Mouse (Mus musculus): Measurements from ENCODE around the gene Fbxo31. TPM values are rescaled to one million over a fixed set of nuclear protein-coding genes. Genes with fewer than 3 reads are reported as not detected.

Fbxo31 gene
- polyA plus RNA-seq, 1 experiment from 2014 or later: 39.6 TPM

DNA sequence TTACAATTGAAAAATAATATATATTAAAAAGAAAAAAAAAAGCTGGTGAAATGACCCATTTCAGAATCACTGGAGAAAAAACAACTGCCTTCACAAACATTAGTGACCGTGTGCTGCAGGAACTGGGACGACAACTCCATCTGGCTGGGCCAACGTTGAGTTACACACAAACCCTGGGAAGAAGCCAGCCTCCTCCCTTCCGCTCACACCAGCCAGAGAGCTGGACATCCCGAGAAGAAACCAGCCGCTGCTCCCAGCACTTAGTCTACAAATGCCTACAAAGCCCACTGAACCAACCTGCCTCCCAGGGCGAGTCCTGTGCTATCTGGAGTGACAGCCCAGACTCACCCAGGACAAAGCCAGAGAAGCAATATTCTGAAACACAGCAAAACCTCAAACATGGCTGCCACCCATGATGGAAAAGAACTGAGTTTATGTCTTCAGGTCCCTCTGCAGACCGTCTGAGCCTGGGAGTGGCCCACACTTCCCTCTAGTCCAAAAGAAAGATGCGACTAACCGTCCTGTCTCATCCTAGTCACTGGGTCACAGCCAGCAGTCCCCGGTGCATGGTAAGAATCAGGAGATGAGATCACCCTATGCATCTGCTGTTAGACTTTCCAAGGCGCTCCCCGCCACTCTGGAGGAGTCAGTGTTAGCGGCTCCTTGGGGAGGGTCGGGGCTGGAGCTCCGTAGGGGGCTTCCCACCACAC, 16.8 kb downstream of the Fbxo31 start:
- H3K9ac ChIP-seq (replicated peaks; ENCODE audit: low read depth, low read length): no peak overlapping the region
- no peak overlapping the region for H3K4me2 ChIP-seq (ENCODE audit: low read depth, low read length)
- no peaks in the 10 kb centered on the region for H3K27me3 ChIP-seq (ENCODE audit: control insufficient read depth, insufficient read depth, low read length)
- H3K36me3 ChIP-seq (ENCODE audit: control insufficient read depth, insufficient read depth, low read length): peaks cover 13% of the 10 kb centered on the region; the same call in 1 of the 2 replicates
- no peak for ATAC-seq (ENCODE audit: low read depth)
- H3K4me3 ChIP-seq (ENCODE audit: low read depth, low read length): no peak overlapping the region
- no peak overlapping the region for H3K27ac ChIP-seq (ENCODE audit: low read depth, low read length)
- 84% methylated on average over 16 of the region's 16 CpGs for WGBS
- H3K9me3 ChIP-seq (ENCODE audit: control insufficient read depth, low read length): no peaks in the 10 kb centered on the region
- 0 out of 2 replicates have a peak, but pooled peaks cover 3% of the 10 kb centered on the region for H3K4me1 ChIP-seq (ENCODE audit: control insufficient read depth, insufficient read depth, low read length)

- no peak for ATAC-seq (ENCODE audit: low read depth)
- Histone ChIP-seq H3K4me2 (ENCODE audit: low read depth, low read length) (no peak overlapping the region), H3K4me3 (ENCODE audit: low read depth, low read length) (no peak overlapping the region), H3K27ac (ENCODE audit: low read depth, low read length) (no peak overlapping the region), H3K27me3 (ENCODE audit: control insufficient read depth, insufficient read depth, low read length) (no peaks in the 10 kb centered on the region), H3K36me3 (ENCODE audit: control insufficient read depth, insufficient read depth, low read length) (peaks cover 13% of the 10 kb centered on the region; the same call in 1 of the 2 replicates), H3K4me1 (ENCODE audit: control insufficient read depth, insufficient read depth, low read length) (0 out of 2 replicates have a peak, but pooled peaks cover under 1% of the 10 kb centered on the region), H3K9me3 (ENCODE audit: control insufficient read depth, low read length) (no peaks in the 10 kb centered on the region), H3K9ac (replicated peaks; ENCODE audit: low read depth, low read length) (no peak overlapping the region)
- WGBS: 95% methylated on average over 7 of the region's 7 CpGs
Observed at GRCm38 (mm10) chr8:121560432-121561100, 18.0 kb downstream of the Fbxo31 start.

DNA sequence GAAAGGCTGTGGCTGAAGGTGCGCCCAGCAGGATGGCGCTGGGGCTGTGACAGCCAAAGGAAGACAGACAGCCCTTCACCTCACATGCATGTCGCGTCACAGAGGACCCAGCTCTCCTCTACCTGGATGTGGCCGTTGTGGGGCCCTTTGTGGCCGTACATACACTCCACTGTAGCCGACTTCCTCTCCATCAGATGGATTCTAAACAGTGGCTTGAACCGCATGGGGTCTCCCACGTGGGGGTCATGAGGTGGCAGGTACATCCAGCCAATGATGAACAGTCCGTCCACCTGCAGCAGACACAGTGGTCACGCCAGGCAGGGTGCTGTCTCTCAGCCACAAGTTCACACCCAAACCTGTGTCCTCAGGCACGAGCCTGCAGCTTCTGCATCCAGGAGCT, 18.8 kb downstream of the Fbxo31 start:
- Histone ChIP-seq H3K27me3 (ENCODE audit: control insufficient read depth, insufficient read depth, low read length) (no peaks in the 10 kb centered on the region), H3K27ac (ENCODE audit: low read depth, low read length) (no peak overlapping the region), H3K4me2 (ENCODE audit: low read depth, low read length) (no peak overlapping the region), H3K4me1 (ENCODE audit: control insufficient read depth, insufficient read depth, low read length) (no peaks in the 10 kb centered on the region), H3K36me3 (ENCODE audit: control insufficient read depth, insufficient read depth, low read length) (peaks cover 12% of the 10 kb centered on the region; the same call in 1 of the 2 replicates), H3K9ac (replicated peaks; ENCODE audit: low read depth, low read length) (no peak overlapping the region), H3K4me3 (ENCODE audit: low read depth, low read length) (no peak overlapping the region), H3K9me3 (ENCODE audit: control insufficient read depth, low read length) (no peaks in the 10 kb centered on the region)
- ATAC-seq (ENCODE audit: low read depth): no peak
- 93% methylated on average over 12 of the region's 12 CpGs for WGBS

GRCm38 (mm10) chr8:121558538-121558937, 20.1 kb downstream of the Fbxo31 start:
- no peaks in the 10 kb centered on the region for H3K4me1 ChIP-seq (ENCODE audit: control insufficient read depth, insufficient read depth, low read length)
- ATAC-seq (ENCODE audit: low read depth): no peak
- 93% methylated on average over 16 of the region's 16 CpGs for WGBS
- no peak overlapping the region for H3K4me3 ChIP-seq (ENCODE audit: low read depth, low read length)
- H3K9ac ChIP-seq (replicated peaks; ENCODE audit: low read depth, low read length): no peak overlapping the region
- H3K27ac ChIP-seq (ENCODE audit: low read depth, low read length): no peak overlapping the region
- H3K27me3 ChIP-seq (ENCODE audit: control insufficient read depth, insufficient read depth, low read length): no peaks in the 10 kb centered on the region
- H3K9me3 ChIP-seq (ENCODE audit: control insufficient read depth, low read length): no peaks in the 10 kb centered on the region
- H3K4me2 ChIP-seq (ENCODE audit: low read depth, low read length): no peak overlapping the region
- peaks cover 22% of the 10 kb centered on the region for H3K36me3 ChIP-seq (ENCODE audit: control insufficient read depth, insufficient read depth, low read length)

DNA sequence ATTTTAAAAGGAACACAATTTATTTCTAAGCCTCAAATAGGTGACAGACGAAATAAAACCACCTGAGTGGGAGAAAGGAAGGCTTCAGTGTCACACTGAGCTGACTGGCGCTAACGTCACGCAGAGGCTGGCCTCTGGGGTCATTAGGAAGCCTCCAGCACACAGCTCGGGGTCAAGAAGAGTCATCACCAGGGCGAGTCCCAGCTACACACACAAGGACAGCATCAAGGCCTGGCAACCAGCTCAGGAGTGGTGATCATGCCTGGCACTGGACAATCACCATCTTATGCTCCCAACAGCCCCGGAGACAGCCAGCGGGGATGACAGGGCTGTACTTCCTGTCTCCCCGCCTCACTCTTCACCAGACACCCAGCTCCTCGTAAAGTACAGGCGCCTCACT, 20.9 kb downstream of the Fbxo31 start:
- Histone ChIP-seq H3K36me3 (ENCODE audit: control insufficient read depth, insufficient read depth, low read length) (peaks cover 30% of the 10 kb centered on the region), H3K27me3 (ENCODE audit: control insufficient read depth, insufficient read depth, low read length) (no peaks in the 10 kb centered on the region)

GRCm38 (mm10) chr8:121553831-121554475, 24.7 kb downstream of the Fbxo31 start:
- no peaks in the 10 kb centered on the region for H3K9me3 ChIP-seq (ENCODE audit: control insufficient read depth, low read length)
- H3K27ac ChIP-seq (ENCODE audit: low read depth, low read length): no peak overlapping the region
- H3K9ac ChIP-seq (replicated peaks; ENCODE audit: low read depth, low read length): no peak overlapping the region
- H3K36me3 ChIP-seq (ENCODE audit: control insufficient read depth, insufficient read depth, low read length): peaks cover 28% of the 10 kb centered on the region
- ATAC-seq (ENCODE audit: low read depth): no peak
- WGBS: 95% methylated on average over 32 of the region's 32 CpGs
- no peaks in the 10 kb centered on the region for H3K27me3 ChIP-seq (ENCODE audit: control insufficient read depth, insufficient read depth, low read length)
- no peak overlapping the region for H3K4me2 ChIP-seq (ENCODE audit: low read depth, low read length)
- no peaks in the 10 kb centered on the region for H3K4me1 ChIP-seq (ENCODE audit: control insufficient read depth, insufficient read depth, low read length)
- no peak overlapping the region for H3K4me3 ChIP-seq (ENCODE audit: low read depth, low read length)

More for the DNA sequence above, 20.9 kb downstream of the Fbxo31 start:
- Histone ChIP-seq H3K4me3 (ENCODE audit: low read depth, low read length) (no peak overlapping the region), H3K4me2 (ENCODE audit: low read depth, low read length) (no peak overlapping the region), H3K4me1 (ENCODE audit: control insufficient read depth, insufficient read depth, low read length) (no peaks in the 10 kb centered on the region), H3K9ac (replicated peaks; ENCODE audit: low read depth, low read length) (no peak overlapping the region), H3K27ac (ENCODE audit: low read depth, low read length) (no peak overlapping the region), H3K9me3 (ENCODE audit: control insufficient read depth, low read length) (no peaks in the 10 kb centered on the region)
- no peak for ATAC-seq (ENCODE audit: low read depth)
- WGBS: 89% methylated on average over 11 of the region's 11 CpGs

- no peak overlapping the region for H3K27ac ChIP-seq (ENCODE audit: low read depth, low read length)
- WGBS: 89% methylated on average over 7 of the region's 9 CpGs
- no peak overlapping the region for H3K9ac ChIP-seq (replicated peaks; ENCODE audit: low read depth, low read length)
- H3K9me3 ChIP-seq (ENCODE audit: control insufficient read depth, low read length): no peaks in the 10 kb centered on the region
- no peak for ATAC-seq (ENCODE audit: low read depth)
- H3K4me3 ChIP-seq (ENCODE audit: low read depth, low read length): no peak overlapping the region
- H3K27me3 ChIP-seq (ENCODE audit: control insufficient read depth, insufficient read depth, low read length): no peaks in the 10 kb centered on the region
- peaks cover 23% of the 10 kb centered on the region for H3K36me3 ChIP-seq (ENCODE audit: control insufficient read depth, insufficient read depth, low read length)
- H3K4me1 ChIP-seq (ENCODE audit: control insufficient read depth, insufficient read depth, low read length): no peaks in the 10 kb centered on the region
- no peak overlapping the region for H3K4me2 ChIP-seq (ENCODE audit: low read depth, low read length)
Observed at GRCm38 (mm10) chr8:121552506-121552905, 26.1 kb downstream of the Fbxo31 start.

GRCm38 (mm10) chr8:121551065-121551985, 27.3 kb downstream of the Fbxo31 start:
- Histone ChIP-seq H3K27me3 (ENCODE audit: control insufficient read depth, insufficient read depth, low read length) (no peaks in the 10 kb centered on the region), H3K4me1 (ENCODE audit: control insufficient read depth, insufficient read depth, low read length) (no peaks in the 10 kb centered on the region), H3K4me3 (ENCODE audit: low read depth, low read length) (no peak overlapping the region), H3K9ac (replicated peaks; ENCODE audit: low read depth, low read length) (no peak overlapping the region), H3K9me3 (ENCODE audit: control insufficient read depth, low read length) (no peaks in the 10 kb centered on the region), H3K36me3 (ENCODE audit: control insufficient read depth, insufficient read depth, low read length) (peaks cover 23% of the 10 kb centered on the region), H3K4me2 (ENCODE audit: low read depth, low read length) (no peak overlapping the region), H3K27ac (ENCODE audit: low read depth, low read length) (no peak overlapping the region)
- no peak for ATAC-seq (ENCODE audit: low read depth)
- WGBS: 67% methylated on average over 24 of the region's 24 CpGs
